Mouse (Mus musculus) heart, postnatal 0 days (tissue): ENCODE results near the gene Trim69. TPM values are rescaled to one million over a fixed set of nuclear protein-coding genes. Genes with fewer than 3 reads are reported as not detected.

Experiments
- ATAC-seq: fragments of 200-750 bp; cut with Nextera tagmentation; 2 replicates; pipeline ENCODE4 v1.8.0; 2017; ENCODE audit warnings: low read depth, moderate number of reproducible peaks, moderate library complexity; ENCODE audit not compliant: insufficient read depth
- DNase-seq: peaks from one replicate; pipeline ENCODE4 v3.0.0-alpha.2; 2016; ENCODE audit warnings: low spot score
- H3K27ac ChIP-seq: fragments of 300-500 bp; sonication (generic); 2 replicates; pipeline ENCODE4 v1.5.1; 2014; ENCODE audit warnings: low read depth, mild to moderate bottlenecking
- H3K27me3 ChIP-seq: fragments of 300-500 bp; sonication (generic); 2 replicates; pipeline ENCODE4 v1.6.1; 2014; ENCODE audit warnings: low read length, mixed read lengths; ENCODE audit not compliant: control insufficient read depth, insufficient read depth
- H3K36me3 ChIP-seq: fragments of 300-500 bp; sonication (generic); replicated peaks from 2 replicates; pipeline ENCODE4 v1.6.1; 2014; ENCODE audit warnings: low read length, mixed read lengths; ENCODE audit not compliant: control insufficient read depth, insufficient read depth
- H3K4me1 ChIP-seq: fragments of 300-500 bp; sonication (generic); 2 replicates; pipeline ENCODE4 v1.6.1; 2014; ENCODE audit warnings: antibody characterized with exemption; ENCODE audit not compliant: control insufficient read depth, insufficient read depth
- H3K4me2 ChIP-seq: fragments of 300-500 bp; sonication (generic); 2 replicates; pipeline ENCODE4 v1.6.1; 2014; ENCODE audit warnings: low read depth, mild to moderate bottlenecking, low read length, moderate library complexity
- H3K4me3 ChIP-seq: fragments of 300-500 bp; sonication (generic); 2 replicates; pipeline ENCODE4 v1.5.1; 2014; ENCODE audit warnings: low read depth, low read length
- H3K9ac ChIP-seq: fragments of 300-500 bp; sonication (generic); replicated peaks from 2 replicates; pipeline ENCODE4 v1.6.1; 2014; ENCODE audit warnings: low read depth, low read length, mixed read lengths
- H3K9me3 ChIP-seq: fragments of 300-500 bp; sonication (generic); replicated peaks from 2 replicates; pipeline ENCODE4 v1.6.1; 2016; ENCODE audit warnings: low read length; ENCODE audit not compliant: control insufficient read depth
- CTCF ChIP-seq: IDR thresholded peaks from 2 replicates; pipeline ENCODE4 v1.5.1; 2016; ENCODE audit warnings: antibody characterized with exemption, control low read depth, low read depth
- EP300 ChIP-seq: IDR thresholded peaks from 2 replicates; pipeline ENCODE4 v1.6.1; 2016; ENCODE audit warnings: antibody characterized with exemption, low read depth
- WGBS: fragments of 180-500 bp; shearing (Covaris S2); extraction: QIAGEN DNeasy Blood & Tissue Kit; methylation state at CpG from one replicate; pipeline ENCODE4 v1.1.7; 2014; 5-methylcytosine and 5-hydroxymethylcytosine counted together
- polyA plus RNA-seq: library from polyadenylated mRNA; unstranded; fragments of >200 nt; fragmentation: Nextera tagmentation; extraction: Ambion mirVana; gene quantifications from 2 replicates; pipeline ENCODE4 v1.2.1, GENCODE M21; 2015
- total RNA-seq: library from RNA; depleted of rRNA; stranded (reverse); fragments of >200 nt; gene quantifications from 2 replicates; pipeline ENCODE4 v1.2.3, GENCODE M21; 2014; ENCODE audit warnings: low replicate concordance

Trim69 gene
- total and polyA plus RNA-seq, 2 experiments from 2014 or later: not detected

- H3K4me3 ChIP-seq: no peak overlapping the region
- ATAC-seq: no peak
- no peaks in the 10 kb centered on the region for H3K9me3 ChIP-seq
- H3K27ac ChIP-seq: no peak overlapping the region
- H3K9ac ChIP-seq: no peak overlapping the region
- WGBS: 60% methylated on average over 5 of the region's 5 CpGs
- no peaks in the 10 kb centered on the region for H3K27me3 ChIP-seq
- no peak overlapping the region for H3K4me2 ChIP-seq
- DNase-seq: no peak
- no peaks in the 10 kb centered on the region for H3K36me3 ChIP-seq
- TF ChIP-seq EP300: no peak
- no peak for TF ChIP-seq CTCF
- no peaks in the 10 kb centered on the region for H3K4me1 ChIP-seq
Observed at GRCm38 (mm10) chr2:122141332-122141967, 19.1 kb upstream of the Trim69 start.

GRCm38 (mm10) chr2:122143111-122143510, 17.4 kb upstream of the Trim69 start:
- Histone ChIP-seq H3K27ac (no peak overlapping the region), H3K4me3 (no peak overlapping the region), H3K4me1 (no peaks in the 10 kb centered on the region), H3K9ac (no peak overlapping the region), H3K27me3 (no peaks in the 10 kb centered on the region), H3K36me3 (no peaks in the 10 kb centered on the region), H3K4me2 (no peak overlapping the region), H3K9me3 (no peaks in the 10 kb centered on the region)
- WGBS: 80% methylated on average over 3 of the region's 3 CpGs
- no peak for ATAC-seq
- DNase-seq: no peak
- TF ChIP-seq CTCF (no peak), EP300 (no peak)

- no peak for TF ChIP-seq CTCF
- no peak for TF ChIP-seq EP300
- H3K9ac ChIP-seq: no peak overlapping the region
- H3K9me3 ChIP-seq: no peaks in the 10 kb centered on the region
- 0 out of 2 replicates have a peak, but pooled peaks cover 1% of the 10 kb centered on the region for H3K36me3 ChIP-seq
- H3K4me3 ChIP-seq: no peak overlapping the region
- H3K27ac ChIP-seq: no peak overlapping the region
- H3K4me2 ChIP-seq: no peak overlapping the region
- 74% methylated on average over 4 of the region's 4 CpGs for WGBS
- peaks cover 5% of the 10 kb centered on the region; the same call in 1 of the 2 replicates for H3K4me1 ChIP-seq
- H3K27me3 ChIP-seq: no peaks in the 10 kb centered on the region
- ATAC-seq (no peak), DNase-seq (no peak)
Observed at GRCm38 (mm10) chr2:122145756-122146155, 14.7 kb upstream of the Trim69 start.

DNA sequence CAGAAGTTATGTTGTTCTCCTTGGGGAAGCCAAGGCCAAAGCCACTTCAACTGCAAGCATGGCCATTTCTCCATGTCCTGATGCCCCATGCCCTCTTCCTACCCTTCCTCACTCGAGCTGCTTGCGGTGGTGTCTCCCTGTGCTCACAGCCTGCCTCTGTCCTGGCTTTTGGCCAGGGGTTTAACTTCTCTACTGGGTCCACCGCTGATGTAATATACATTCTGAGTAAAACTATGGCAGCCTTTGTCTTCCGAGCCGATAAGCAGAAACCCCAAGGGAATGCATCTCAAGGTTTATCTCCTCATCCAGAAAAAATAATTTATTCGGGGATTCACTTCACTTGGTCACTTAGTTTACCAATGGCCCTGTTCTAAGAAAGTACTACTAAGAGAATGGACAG, 13.8 kb upstream of the Trim69 start:
- WGBS: 38% methylated on average over 6 of the region's 6 CpGs
- H3K4me3 ChIP-seq: peak overlapping the region; percentile 76; the same call in 1 of the 2 replicates
- no peak overlapping the region for H3K9ac ChIP-seq
- H3K4me1 ChIP-seq: peaks cover 5% of the 10 kb centered on the region; the same call in 1 of the 2 replicates
- H3K4me2 ChIP-seq: peak overlapping the region; percentile 79
- ATAC-seq (no peak), DNase-seq (no peak)
- H3K27me3 ChIP-seq: no peaks in the 10 kb centered on the region
- TF ChIP-seq CTCF (no peak), EP300 (no peak)
- peaks cover 10% of the 10 kb centered on the region for H3K36me3 ChIP-seq
- H3K27ac ChIP-seq: peak overlapping the region; percentile 72
- no peaks in the 10 kb centered on the region for H3K9me3 ChIP-seq

DNA sequence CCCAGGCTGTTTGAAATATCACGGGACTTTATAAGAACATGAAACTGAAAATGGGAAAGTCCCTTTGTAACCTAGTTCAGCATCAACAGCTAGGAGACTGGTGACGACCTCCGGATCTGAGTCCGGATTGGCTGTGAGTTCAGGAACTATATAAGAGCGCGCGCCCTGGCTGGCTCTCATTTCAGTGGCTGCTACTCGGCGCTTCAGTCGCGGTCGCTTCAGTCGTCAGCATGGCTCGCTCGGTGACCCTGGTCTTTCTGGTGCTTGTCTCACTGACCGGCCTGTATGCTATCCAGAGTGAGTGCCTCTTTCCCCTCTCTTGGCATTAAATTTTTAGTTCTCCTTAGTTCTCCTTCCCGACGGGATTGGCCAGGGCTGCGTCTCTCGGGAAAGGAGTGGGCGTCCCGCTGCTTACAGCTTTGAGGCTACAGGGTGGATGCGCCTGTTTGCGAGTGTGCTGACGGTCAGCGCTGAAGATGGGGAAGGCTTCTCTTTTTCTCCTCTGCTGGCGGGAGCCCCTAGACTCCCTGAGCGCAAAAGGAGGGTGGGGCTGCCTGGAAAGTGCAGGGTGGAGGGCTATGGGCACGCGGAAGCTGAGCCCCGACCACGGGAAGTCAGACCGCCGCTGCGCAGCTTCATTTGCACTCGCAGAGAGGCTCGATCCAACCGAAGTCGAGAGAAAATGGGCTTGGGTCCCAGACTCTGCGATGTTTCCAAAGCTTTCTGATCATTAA, 12.8 kb upstream of the Trim69 start, which contains the start of gene B2m:
TSS of gene B2m (plus strand) at position 179 of the 734 bp plus-strand sequence.
- Histone ChIP-seq H3K27ac (peak within 1 kb of the TSS; percentile 81), H3K4me3 (peak within 1 kb of the TSS; percentile 76), H3K4me1 (peaks cover 5% of the 10 kb centered on the region; the same call in 1 of the 2 replicates), H3K9ac (peak within 1 kb of the TSS; percentile 71), H3K27me3 (no peaks in the 10 kb centered on the region), H3K36me3 (peaks cover 14% of the 10 kb centered on the region), H3K9me3 (no peaks in the 10 kb centered on the region), H3K4me2 (peak within 1 kb of the TSS; percentile 79)
- peak; percentile 99 for DNase-seq
- under 1% methylated on average over 40 of the region's 40 CpGs for WGBS
- TF ChIP-seq EP300 (no peak), CTCF (no peak)
- peak; percentile 98 for ATAC-seq
